Mouse (Mus musculus) stomach, postnatal 0 days (tissue): ENCODE data around the gene Mcpt9.
"Not testable (repeated sequence)": the region's sequence is repeated elsewhere in the genome, so short reads cannot be mapped to it uniquely, and the experiment has no call there.

ENCODE experiments used
- CTCF ChIP-seq: IDR thresholded peaks from 2 replicates; pipeline ENCODE4 v1.5.1; 2016; ENCODE audit warnings: antibody characterized with exemption, low read depth, mild to moderate bottlenecking, moderate library complexity
- EP300 ChIP-seq: optimal IDR thresholded peaks from 2 replicates; pipeline ENCODE3; 2016; ENCODE audit warnings: antibody characterized with exemption

- not testable (repeated sequence) for TF ChIP-seq CTCF, EP300
Observed at GRCm38 (mm10) chr14:56030395-56030794, at the start of gene Mcpt9.
